Mouse (Mus musculus) kidney, postnatal 25 days (tissue): ENCODE data around the gene Rgs3.

ENCODE experiments used
- DNase-seq, 2 experiments: peaks; one replicate each; pipeline ENCODE4 v3.0.0; 2021; ENCODE audit warnings: mixed read lengths in 2 of 2

The Rgs3 gene

DNA sequence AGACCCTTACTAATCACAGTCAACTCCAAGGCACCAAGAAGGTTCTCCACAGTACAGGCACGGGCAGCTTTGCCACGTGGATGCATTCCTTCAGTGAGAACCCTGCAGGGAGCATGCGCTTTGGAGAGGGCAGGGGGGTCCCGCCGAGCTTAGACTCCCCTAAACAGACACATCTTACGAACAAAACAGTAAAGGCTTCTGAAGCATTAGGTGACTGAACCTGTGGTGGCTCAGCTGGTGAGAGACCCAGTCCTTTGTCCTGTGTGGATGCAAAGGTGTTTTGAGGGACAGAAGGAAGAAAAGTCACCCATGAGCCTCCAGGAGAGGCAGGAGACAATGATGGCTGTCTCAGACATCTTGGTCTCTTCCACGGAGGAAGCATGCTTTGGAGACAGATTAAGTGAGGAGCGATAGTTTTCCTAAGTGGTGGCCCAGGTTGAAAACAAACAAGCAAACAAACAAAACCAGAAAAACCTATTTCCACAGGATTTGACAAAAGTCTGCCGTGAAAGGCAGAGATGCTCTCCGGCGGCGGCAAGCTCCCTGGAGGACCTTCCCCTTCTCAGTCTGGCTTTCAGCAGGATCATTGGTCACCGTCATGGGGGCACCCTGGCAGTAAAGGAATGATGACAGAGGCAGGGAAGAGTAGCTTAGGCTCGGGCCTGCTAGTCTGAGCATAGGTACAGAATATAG lies 100.4 kb downstream of the Rgs3 start:
- no peak for DNase-seq

DNA sequence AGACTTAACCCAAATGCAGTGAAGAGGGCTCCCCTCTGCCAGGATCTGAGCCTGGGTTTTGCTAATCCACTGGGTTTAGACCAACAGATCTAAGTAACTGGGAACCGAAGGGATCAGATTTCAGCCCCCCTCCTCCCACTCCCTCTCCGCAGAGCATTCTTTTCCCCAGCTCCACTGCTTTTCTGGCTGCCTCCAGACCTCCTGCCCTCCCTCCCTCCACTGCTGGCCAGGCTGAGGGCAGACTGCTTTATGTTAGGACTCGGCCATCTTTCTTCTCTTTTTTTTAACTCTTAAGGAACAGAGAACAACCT lies 100.9 kb downstream of the Rgs3 start:
- DNase-seq, result peak; percentile 45 to 58

DNA sequence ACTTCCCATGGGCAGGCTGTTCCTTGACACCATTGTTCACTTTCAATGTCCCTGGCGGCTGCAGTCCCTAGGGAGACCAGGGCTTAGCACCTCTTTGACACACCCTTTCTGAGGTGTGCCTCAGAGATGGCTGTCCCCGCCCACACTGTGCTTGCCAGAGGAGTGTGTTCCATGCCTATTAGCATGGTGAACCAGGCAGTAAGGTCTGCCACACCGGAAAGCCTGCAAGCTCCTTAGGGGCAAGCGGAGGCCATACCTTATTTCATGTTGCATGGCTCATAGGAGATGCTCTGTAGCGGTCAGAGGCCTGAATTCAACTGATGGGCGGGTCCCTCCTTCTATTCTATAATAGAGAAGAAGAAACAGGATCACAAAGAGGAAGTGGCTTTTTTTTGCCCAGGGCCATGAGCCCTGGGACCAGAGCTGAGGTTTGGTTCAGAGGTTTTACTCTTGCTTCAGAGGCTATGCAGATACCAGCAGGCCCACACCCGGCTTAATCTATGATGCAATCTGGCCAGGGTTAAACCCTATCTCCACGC lies 101.7 kb downstream of the Rgs3 start:
- DNase-seq, result peak; percentile 42 to 69

DNA sequence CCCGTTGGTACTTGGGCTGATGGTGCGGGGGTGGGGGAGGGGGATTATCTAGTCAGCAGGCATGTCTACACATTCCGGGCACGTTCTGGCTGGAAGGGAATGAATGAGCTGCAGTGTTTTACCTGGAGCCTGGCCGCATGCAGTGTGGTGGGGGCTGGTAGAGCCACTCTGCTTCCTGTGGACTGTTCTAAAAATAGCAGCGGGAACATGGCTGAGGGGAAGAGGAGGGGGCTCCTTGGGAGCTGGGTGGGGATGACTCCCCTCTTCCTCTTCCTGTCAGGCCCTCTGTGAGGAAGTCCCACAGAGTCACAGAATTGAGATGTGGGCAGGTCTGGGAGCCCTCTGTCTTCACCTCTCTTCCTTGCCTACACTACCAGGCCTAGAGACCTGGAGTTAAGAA lies 103.7 kb downstream of the Rgs3 start:
- peak; percentile 20 to 60 for DNase-seq

DNA sequence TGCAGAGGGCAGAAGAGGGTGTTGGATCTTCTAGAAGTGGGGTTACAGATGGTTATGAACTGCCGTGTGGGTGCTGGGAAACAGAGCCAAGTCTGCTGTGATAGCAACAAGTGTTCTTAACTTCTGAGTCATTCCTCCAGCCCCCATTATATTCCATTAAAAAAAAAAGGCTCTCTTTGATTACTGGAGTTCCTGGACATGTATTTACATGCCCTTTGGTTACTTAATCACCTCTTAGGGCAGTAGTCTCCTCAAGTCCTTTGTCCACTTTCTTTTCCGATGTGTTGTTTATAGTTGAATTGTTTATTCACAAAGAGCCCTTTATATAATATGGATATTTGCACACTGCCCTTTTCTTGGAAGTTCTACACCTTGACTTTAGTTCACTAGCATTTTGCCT lies 106.2 kb downstream of the Rgs3 start:
- no peak for DNase-seq

DNA sequence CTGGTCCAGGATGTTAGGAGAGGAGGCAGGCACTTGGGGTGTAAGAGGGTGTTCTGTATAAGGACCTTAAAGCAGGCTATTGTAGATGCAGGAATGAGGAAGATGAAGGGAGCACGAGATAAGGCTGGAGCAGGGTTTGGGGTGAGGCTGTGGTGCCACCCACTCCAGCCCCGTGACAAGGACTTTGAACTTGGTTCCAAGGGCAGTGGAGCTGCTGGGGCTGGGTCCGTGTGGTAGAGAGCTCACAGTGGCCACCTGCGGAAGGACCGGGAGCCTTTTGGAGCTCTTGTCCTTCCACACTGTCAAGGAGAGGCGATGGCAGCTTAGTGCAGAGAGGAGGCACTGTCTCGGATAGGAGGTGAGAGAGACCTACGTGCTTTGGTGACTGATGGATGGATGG lies 109.0 kb downstream of the Rgs3 start:
- no peak for DNase-seq

DNA sequence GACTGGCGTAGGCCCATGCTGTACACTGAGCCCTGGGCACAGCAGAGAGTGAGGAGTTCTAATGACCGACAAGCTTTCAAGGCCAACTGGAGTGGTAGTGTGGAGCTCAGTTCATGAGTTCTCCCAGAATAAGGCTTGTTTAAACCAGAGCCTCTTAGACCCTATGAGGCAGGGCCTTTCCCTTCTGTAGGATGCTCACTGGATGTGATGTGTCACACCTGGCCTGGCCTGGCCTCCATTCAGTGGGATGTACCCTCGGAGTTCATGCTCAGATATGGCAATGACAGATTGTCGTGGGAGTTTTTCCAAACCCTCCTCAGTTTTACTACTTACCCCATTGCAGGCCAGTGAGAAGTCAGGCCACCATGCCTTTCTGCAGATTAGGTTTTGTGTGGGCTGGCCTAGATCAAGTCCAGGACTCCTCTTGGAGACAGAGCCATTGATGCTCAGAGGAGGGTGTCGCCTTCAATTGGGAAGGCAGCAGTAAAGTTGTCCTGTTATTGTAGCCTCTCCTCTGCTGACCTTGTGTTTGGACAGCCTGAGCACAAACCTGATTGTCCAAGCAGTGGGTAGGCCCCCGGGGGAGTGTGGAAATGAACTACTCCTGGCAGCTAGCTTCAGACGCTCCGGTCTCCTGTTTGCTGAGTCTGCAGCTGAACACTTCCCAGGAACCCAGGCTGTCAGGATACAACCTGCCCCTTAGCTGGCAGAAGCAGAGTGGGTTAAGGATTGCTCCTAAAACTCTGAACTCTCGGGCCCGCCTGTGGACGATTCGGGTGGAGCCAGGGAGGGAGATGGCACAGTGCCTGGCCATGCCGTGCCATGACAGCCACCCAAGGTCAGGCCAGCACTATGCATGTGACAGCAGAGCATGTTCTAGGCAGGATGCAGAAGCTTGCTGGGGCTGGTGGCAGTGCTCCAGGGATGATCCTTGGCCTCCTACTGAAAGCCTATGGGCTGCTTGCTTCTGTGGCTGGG lies 109.7 kb downstream of the Rgs3 start:
- DNase-seq, result peak; percentile 63 to 80

DNA sequence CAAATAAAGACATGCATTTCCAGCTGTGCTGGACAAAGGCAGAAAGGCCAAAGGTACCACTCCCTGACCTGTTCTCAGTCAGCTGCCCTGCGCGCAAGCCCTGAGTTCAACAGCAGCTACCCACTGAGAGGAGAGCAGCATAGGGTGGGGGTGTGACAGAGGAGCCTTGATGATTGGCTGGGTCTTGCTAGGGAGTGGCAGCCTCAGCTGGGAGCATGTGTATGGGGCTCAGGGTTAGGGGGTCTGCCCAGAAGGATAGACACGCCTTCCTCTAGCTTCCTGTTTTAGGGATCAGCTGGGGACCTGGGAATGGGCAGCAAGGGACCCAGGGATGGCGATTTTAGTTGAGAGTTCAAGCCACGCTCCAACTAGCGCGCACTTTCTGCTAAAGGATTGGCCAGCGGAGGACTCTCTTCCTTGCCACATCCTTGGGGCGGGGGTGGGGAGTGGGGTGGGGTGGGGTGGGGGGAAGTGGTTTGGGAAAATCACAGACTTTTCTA lies 113.9 kb downstream of the Rgs3 start:
- no peak for DNase-seq

DNA sequence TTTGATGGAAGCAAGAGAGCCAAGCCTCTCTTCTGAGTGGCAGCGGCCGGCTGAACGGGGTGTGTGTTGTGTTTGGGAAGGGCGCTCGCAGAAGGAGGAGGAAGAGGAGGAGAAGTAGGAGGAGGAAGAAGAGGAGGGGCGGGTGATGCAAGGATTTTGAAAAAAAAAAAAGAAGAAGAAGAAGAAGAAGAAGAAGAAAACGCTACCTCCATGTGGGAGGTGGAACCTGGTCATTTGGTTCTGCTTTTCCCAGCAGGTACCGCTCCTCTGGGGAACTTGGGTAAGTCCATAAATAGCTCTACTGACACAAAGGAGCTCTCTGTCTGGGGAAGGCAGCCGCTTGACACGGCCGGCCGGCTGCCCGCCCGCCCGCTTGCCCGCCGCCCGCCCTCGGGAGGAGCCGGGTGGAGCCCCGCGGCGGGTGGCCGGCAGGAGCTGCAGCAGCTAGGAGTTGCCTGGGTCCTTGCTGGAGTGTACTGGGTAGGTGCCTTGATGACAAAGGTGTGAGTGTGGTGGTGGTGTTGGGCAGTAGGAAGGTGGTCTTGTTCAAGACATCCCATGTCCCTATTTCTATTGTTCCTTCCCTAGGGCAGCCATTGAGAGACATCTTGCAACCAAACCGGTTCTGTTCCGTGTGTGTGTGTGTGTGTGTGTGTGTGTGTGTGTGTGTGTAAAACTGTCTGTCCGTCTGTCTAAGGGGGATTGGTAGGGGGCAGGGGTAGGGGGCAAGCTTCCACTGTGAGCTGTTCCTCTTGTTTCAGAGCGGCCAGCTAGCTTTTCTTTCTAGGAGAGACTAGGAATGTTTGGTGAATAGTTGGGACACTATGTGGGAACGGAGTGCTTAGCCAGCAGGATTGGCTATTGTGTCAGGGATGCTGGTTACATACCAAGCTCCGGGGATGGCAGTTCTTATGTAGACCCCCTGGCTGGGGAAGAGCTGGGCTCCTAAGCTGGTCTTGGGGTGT lies 114.7 kb downstream of the Rgs3 start:
- DNase-seq, result no peak

DNA sequence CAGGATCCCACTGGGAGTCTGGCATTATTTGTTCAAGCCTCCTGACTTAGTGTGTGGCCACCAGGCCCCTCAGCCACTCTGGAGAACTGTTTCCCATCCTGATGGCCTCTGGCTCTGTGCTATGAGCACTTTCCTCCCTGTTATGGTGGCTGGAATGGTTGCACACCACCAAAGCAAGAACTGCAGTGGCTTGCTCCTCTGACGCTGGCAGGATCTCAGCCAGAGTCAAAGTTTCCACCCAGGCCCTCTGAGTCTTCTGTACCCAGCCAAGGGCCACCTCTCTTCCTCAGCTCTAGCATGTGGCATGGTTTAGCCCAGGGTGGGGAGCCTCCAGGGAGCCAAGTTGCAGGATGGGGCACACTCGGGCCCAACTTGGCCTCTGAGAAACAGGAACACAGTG lies 115.7 kb downstream of the Rgs3 start:
- DNase-seq, result no peak

DNA sequence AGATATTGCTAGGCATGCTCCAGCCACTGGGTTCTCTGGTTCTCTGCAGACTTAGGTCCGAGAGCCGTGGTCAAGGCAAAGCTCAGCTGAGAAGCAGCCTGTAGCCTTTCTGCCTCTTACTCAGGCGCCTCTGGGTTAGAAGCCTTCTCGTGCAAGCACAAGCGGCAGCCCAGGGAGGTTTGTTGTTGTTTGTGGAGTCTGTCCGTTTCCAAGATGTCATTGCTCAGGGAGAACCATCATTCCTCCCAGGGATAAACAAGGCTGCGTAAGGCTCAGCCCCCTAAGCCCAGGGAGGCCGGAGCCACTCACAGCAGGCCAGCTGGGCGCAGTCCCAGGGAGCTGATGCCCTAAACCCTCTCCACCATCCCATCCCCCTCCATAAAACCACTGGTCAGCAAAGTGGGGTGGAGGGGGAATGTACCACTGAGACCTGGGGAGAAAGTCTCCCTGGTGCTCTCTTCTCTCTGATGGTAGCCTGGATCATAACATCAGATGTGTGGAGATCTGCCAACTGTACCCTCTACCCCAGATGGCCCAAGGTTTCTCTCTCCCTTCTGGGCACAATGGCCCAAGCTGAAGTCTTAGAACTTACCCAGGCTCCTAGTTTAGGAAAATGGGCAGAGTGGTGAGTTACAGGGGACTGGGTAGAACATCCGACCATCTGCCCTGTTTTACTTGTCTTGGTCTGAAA lies 117.5 kb downstream of the Rgs3 start:
- no peak for DNase-seq

DNA sequence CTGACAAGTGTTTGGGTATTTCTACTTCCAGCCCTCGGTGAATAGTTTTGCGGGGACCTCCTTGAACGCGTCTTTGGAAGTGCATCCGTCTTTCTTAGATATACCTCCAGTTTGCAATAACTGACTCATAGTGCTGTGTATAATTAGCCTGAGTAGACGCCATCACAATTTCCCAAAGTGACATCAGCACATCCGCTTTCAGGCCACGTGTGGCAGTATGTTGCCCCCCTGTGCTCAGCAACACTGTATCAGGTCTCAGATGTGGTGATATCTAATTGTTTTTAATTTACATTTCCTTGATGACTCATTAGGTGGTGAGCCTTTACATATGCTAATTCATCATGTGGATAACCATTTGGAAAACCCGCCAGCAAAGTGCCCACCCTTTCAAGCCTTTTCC lies 119.5 kb downstream of the Rgs3 start:
- DNase-seq, result no peak

DNA sequence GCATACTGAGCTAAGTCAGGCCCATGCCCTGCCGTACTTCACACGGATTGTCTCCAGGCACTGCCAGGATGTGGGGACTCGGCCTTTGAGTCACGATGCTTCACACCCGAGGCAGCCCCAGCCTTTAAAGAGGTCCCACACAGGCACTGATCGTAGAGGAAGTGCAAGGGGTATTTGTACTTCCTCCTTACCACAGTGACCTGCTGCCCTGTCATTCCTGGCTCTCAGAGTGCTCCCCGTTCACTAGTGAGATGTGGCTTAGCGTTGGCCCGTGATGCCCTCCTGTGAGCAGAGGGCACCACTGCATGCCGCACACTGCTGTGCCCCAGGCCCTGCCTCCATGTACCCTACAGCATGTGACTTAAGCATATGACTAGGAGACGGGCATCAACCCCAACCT lies 121.8 kb downstream of the Rgs3 start:
- DNase-seq, result no peak

DNA sequence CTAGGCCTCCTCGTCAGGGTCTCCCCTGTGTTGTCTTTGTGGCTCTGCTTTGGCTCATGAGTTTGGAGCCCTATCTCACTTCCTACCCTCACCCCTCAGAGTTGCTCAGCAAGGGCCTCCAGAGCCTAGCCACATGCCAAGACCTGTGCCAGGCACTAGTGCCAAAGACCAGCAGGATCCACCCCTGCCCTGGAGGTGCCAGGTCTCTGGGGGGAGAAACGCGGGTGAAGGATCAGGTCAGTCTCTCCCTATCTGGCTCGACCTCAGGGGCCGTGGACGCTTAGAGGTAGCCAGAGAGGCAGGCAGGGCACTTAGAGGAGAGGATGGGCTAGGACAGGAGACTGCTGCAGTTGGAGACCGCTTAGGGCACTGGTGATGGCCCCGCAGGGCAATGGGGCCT lies 122.7 kb downstream of the Rgs3 start:
- DNase-seq, result no peak

DNA sequence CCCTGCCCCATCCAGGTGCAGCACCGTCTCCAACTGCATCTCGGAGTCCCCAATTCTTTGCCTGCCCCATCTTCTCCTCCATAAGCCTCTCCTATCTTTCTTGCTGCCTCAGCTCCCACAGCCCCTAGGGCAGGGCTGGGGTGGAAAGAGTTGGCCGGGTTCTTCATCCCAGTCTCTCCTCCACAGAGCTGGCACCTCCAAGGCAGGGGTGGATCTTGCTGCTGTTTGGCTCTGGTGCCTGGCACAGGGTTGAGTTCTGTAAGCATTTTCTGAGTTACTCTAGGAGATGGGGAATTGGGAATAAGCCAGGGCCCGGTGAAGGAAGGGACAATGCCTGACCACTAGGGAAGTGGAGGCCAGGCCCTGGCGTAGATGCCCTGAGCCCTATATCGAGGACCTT lies 123.5 kb downstream of the Rgs3 start:
- no peak for DNase-seq

DNA sequence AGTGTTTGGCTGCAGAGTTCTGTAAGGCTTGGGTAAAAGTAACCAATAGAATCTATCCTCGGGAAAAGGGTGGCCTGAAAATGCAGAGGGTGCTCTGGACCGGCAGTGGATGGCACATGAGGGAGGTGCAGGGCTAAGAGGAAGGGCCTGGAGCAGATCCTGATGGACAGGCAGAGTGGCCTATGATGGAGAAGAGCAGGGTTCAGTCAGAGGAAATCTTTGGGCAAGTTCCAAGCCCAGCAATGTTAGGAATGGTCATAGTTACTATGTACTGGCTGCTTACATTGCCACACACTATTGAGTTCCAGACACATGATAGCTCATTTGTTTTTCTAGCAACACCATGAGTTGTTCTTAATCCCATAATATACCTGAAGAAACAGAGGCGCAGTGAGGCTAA lies 124.7 kb downstream of the Rgs3 start:
- peak; percentile 79 to 88 for DNase-seq

DNA sequence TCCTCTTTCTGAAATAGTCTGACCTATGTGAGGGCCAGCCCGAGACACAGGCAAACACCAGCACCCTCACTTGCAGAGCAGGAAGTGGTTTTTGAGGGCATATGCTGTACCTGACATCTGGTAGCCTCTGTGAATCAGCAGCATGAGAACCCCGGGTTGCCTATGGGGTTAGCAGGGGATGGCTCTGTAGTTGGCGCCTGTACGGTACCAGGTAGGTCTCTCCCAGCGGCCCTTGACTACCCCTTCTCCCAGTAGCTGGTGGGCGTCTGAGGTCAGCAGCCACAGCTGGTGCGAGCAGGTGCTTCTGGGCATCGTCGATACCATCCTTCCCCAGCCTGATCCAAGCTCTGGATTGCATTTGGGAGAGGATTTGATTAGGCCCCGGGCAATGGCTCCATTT lies 125.6 kb downstream of the Rgs3 start:
- DNase-seq, result no peak

DNA sequence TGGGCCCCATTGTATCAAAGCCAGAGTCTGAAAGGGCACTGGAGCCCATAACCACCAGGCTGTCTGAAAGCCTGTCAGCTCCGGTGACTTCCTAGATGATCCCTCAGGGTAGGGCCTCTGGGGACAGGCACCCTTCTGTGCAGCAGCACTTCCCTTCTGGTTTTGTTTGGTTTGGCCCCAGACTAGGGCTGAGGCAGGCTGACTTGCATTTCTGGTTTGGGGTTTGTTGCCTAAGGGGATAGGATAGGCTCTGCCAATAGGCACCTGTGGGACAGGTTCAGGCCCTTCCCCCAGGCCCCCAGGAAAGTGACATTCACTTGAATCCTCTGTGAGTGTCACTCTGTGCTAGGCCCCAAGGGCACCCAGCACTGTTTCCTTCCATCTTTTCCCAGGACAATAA lies 127.1 kb downstream of the Rgs3 start:
- DNase-seq, result no peak

DNA sequence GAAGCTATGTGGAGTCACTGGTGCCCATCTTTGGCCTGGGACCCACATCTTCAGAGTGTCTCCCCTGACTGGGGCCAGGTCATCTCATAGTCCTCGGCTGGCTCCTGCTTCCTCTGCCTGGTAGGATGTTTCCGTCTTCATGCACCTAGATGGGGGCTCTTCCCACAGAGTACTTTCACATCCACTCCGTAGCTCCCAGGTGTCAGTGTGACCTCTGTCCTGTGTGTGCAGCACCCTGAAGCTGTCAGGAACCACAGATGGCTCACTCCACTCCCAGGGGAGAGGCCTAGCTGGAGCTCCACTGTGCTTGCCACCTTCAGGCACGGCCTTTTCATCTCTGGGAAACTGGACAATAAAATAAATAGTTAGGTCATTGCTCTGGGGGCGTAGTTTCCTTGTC lies 128.5 kb downstream of the Rgs3 start:
- DNase-seq, result no peak

DNA sequence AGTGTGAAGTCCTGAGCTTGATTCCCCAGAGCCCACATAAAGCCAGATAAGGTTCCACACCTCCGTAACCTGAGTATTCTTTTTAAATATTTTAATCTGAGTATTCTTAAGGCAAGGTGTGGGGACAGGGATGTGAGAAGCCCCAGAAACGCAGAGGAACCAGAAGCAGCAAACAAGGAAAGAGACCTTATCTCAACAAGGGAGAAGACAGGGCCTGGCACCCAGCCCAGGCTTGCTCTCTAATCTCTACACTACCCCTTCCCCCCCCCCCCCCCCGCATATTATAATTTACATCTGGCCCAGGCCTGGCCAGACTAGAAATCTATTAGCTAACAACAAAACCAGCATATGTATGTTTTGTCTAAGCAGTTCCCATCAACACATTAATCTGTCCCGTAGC lies 131.3 kb downstream of the Rgs3 start:
- peak in 1 of 2 experiments; percentile 48 for DNase-seq

DNA sequence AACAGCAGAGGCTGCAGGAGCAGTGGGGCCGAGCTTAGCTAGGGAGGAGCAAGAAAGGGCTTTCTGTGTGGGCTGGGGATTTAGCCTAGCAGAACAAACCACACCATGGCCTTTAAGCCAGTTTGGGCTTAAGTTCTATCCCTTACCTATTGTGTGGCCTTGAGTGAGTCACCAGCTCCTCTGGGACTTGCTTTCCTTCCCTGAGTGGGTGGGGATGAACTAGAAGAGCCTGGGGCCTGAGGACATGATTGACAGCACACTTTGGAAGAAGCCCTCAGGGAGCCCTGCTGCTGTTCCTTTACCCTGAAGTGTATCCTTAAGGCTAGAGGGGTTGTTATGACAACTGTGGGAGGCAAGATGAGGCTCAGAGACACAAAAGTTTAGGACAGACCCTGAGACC lies 132.0 kb downstream of the Rgs3 start:
- no peak for DNase-seq

DNA sequence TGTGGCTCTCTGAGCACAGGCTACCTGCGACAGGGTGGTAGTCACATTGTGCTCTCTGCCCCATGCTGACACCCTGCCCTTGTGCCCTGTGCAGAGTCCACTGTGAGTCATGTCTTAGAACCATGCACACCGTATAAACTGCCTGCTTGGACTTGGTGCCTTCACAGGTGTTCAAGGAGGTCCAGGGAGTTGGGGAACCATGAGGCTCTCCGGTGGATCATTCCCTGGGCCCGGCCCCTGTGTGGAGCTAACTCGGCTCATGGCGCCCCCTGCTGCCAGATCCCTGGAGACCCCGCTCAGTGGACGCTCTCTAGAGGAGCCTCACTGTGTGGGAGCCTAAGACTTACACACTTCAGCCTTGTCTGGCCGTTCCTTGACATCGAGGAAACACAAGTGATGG lies 134.2 kb downstream of the Rgs3 start:
- DNase-seq, result peak; percentile 73 to 76
